Mouse (Mus musculus) forebrain, postnatal 0 days (tissue): ENCODE measurements at regions not wholly inside any gene's neighbourhood (a gene's known extent, or its start where the extent isn't known, plus 50 kb on each side); places are given as distances from the start of the nearest gene placed in this dataset.
A peak's percentile ranks its signal among the peaks of the same experiment; 100 is the strongest.

Experiments
- ATAC-seq: fragments of 200-750 bp; cut with Nextera tagmentation; 2 replicates; pipeline ENCODE4 v1.8.0; 2017; ENCODE audit warnings: mild to moderate bottlenecking, moderate library complexity
- DNase-seq: peaks from one replicate; pipeline ENCODE4 v3.0.0-alpha.2; 2015
- H3K27ac ChIP-seq: fragments of 300-500 bp; sonication (generic); 2 replicates; pipeline ENCODE4 v1.5.1; 2014; ENCODE audit warnings: low read depth, mild to moderate bottlenecking, antibody characterized with exemption, low read length, moderate library complexity, mixed read lengths
- H3K27me3 ChIP-seq: fragments of 300-500 bp; sonication (generic); 2 replicates; pipeline ENCODE4 v1.6.1; 2014; ENCODE audit warnings: mild to moderate bottlenecking, low read length, mixed read lengths; ENCODE audit not compliant: insufficient read depth
- H3K36me3 ChIP-seq: fragments of 300-500 bp; sonication (generic); 2 replicates; pipeline ENCODE4 v1.6.1; 2014; ENCODE audit warnings: mild to moderate bottlenecking, moderate library complexity; ENCODE audit not compliant: insufficient read depth
- H3K4me1 ChIP-seq: fragments of 300-500 bp; sonication (generic); 2 replicates; pipeline ENCODE4 v1.6.1; 2014; ENCODE audit warnings: antibody characterized with exemption; ENCODE audit not compliant: insufficient read depth
- H3K4me2 ChIP-seq: fragments of 300-500 bp; sonication (generic); 2 replicates; pipeline ENCODE4 v1.6.1; 2014; ENCODE audit warnings: low read depth, mild to moderate bottlenecking, moderate library complexity
- H3K4me3 ChIP-seq: fragments of 300-500 bp; sonication (generic); 2 replicates; pipeline ENCODE4 v1.5.1; 2014; ENCODE audit warnings: low read depth, low read length, mixed read lengths
- H3K9ac ChIP-seq: fragments of 300-500 bp; sonication (generic); 2 replicates; pipeline ENCODE4 v1.6.1; 2014; ENCODE audit warnings: mild to moderate bottlenecking
- H3K9me3 ChIP-seq: fragments of 300-500 bp; sonication (generic); 2 replicates; pipeline ENCODE4 v1.6.1; 2016; ENCODE audit warnings: low read length
- CTCF ChIP-seq: sonication (generic); IDR thresholded peaks from 2 replicates; pipeline ENCODE4 v1.5.1; 2016; ENCODE audit warnings: antibody characterized with exemption, control low read depth, low read depth
- WGBS: fragments of 180-500 bp; shearing (Covaris S2); extraction: QIAGEN DNeasy Blood & Tissue Kit; methylation state at CpG from one replicate; pipeline ENCODE4 v1.1.7; 2014; 5-methylcytosine and 5-hydroxymethylcytosine counted together

GRCm38 (mm10) chr4:125439856-125440255 lies 50.6 kb upstream of the Grik3 start:
- ATAC-seq = no peak
- Histone ChIP-seq H3K4me2 (no peak overlapping the region), H3K27ac (no peak overlapping the region), H3K9me3 (no peaks in the 10 kb centered on the region), H3K4me1 (no peaks in the 10 kb centered on the region), H3K36me3 (no peaks in the 10 kb centered on the region), H3K4me3 (no peak overlapping the region), H3K27me3 (no peaks in the 10 kb centered on the region), H3K9ac (no peak overlapping the region)
- TF ChIP-seq CTCF = no peak
- WGBS = 31% methylated on average over 9 of the region's 9 CpGs
- no peak for DNase-seq

DNA sequence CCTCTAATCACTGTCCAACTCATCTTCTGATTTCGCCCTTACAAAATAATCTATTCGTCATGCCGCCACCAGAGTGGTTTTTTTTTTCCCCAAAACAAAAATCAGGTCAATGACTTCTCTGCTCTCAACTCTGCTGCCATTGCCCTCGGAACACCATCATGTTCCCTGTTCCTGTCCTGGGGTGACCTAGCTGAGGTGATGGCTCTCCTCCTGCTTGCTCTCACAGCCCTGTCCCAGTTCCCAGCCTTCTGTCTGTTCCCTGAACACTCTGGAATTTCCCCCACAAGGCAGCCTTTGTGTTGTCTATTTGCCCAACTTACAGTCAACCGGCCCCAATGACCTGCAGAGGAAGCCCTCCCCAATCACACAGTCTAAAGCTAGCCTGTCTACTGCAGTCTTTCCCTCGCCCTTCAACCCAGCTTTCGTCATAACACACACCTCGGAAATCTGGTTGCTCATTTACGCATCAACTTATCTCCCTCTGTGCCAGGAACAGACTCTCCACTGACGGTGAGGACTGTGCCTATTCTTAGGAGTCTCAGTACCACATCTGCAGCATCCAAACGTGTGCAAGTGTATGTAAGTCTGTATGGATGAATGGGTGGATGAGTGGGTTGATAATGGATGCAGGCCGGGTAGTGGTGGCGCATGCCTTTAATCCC lies 53.2 kb upstream of the Grik3 start:
- ATAC-seq (no peak), DNase-seq (no peak)
- no peak overlapping the region for H3K4me3 ChIP-seq
- no peaks in the 10 kb centered on the region for H3K4me1 ChIP-seq
- no peaks in the 10 kb centered on the region for H3K36me3 ChIP-seq
- H3K27ac ChIP-seq = no peak overlapping the region
- no peak overlapping the region for H3K4me2 ChIP-seq
- no peak overlapping the region for H3K9ac ChIP-seq
- 82% methylated on average over 13 of the region's 13 CpGs for WGBS
- no peaks in the 10 kb centered on the region for H3K27me3 ChIP-seq
- no peak for TF ChIP-seq CTCF
- H3K9me3 ChIP-seq = no peaks in the 10 kb centered on the region

GRCm38 (mm10) chr4:125433511-125433910 lies 57.0 kb upstream of the Grik3 start:
- Histone ChIP-seq H3K27me3 (no peaks in the 10 kb centered on the region), H3K4me2 (no peak overlapping the region), H3K9me3 (no peaks in the 10 kb centered on the region), H3K36me3 (no peaks in the 10 kb centered on the region), H3K4me1 (no peaks in the 10 kb centered on the region), H3K9ac (no peak overlapping the region), H3K27ac (no peak overlapping the region), H3K4me3 (no peak overlapping the region)
- ATAC-seq (no peak), DNase-seq (no peak)
- 25% methylated on average over 3 of the region's 3 CpGs for WGBS
- no peak for TF ChIP-seq CTCF

DNA sequence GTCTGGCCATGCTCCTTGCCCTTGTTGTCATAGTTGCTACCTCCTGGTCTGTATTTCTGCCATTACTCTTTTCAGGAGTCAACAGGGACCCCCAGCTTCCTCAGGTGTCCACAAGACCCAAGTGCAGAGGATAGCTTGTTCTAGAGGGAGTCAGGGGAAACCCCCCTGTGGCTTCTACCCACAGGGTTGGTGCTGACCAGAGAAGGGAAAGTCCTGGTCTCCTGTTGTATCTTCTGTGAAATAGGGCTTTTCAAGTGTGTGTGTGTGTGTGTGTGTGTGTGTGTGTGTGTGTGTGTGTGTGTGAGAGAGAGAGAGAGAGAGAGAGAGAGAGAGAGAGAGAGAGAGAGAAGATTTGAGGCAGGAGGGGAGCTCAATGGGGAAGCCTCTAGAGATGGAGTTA lies 58.9 kb upstream of the Grik3 start:
- DNase-seq = no peak
- Histone ChIP-seq H3K4me2 (no peak overlapping the region), H3K27ac (no peak overlapping the region), H3K9me3 (no peaks in the 10 kb centered on the region), H3K36me3 (no peaks in the 10 kb centered on the region), H3K27me3 (no peaks in the 10 kb centered on the region), H3K4me1 (no peaks in the 10 kb centered on the region), H3K9ac (no peak overlapping the region), H3K4me3 (no peak overlapping the region)
- no peak for TF ChIP-seq CTCF
- no peak for ATAC-seq

GRCm38 (mm10) chr4:125430845-125431244 lies 59.7 kb upstream of the Grik3 start:
- H3K27me3 ChIP-seq = no peaks in the 10 kb centered on the region
- H3K36me3 ChIP-seq = no peaks in the 10 kb centered on the region
- no peaks in the 10 kb centered on the region for H3K4me1 ChIP-seq
- no peak overlapping the region for H3K27ac ChIP-seq
- 60% methylated on average over 4 of the region's 4 CpGs for WGBS
- no peak overlapping the region for H3K4me3 ChIP-seq
- TF ChIP-seq CTCF = no peak
- no peaks in the 10 kb centered on the region for H3K9me3 ChIP-seq
- no peak overlapping the region for H3K4me2 ChIP-seq
- ATAC-seq (peak; percentile 34; the same call in 1 of the 2 replicates), DNase-seq (no peak)
- H3K9ac ChIP-seq = no peak overlapping the region

- DNase-seq (peak; percentile 52), ATAC-seq (peak; percentile 38)
- 71% methylated on average over 14 of the region's 14 CpGs for WGBS
- Histone ChIP-seq H3K36me3 (no peaks in the 10 kb centered on the region), H3K9me3 (no peaks in the 10 kb centered on the region), H3K4me1 (no peaks in the 10 kb centered on the region), H3K4me2 (no peak overlapping the region), H3K9ac (no peak overlapping the region), H3K27me3 (peaks cover 4% of the 10 kb centered on the region; the same call in 1 of the 2 replicates), H3K27ac (no peak overlapping the region), H3K4me3 (no peak overlapping the region)
- TF ChIP-seq CTCF = no peak
These were observed 61.8 kb upstream of the Grik3 start for GRCm38 (mm10) chr4:125428736-125429135.

GRCm38 (mm10) chr4:125420561-125421241 lies 69.8 kb upstream of the Grik3 start:
- Histone ChIP-seq H3K4me2 (no peak overlapping the region), H3K4me1 (no peaks in the 10 kb centered on the region), H3K9me3 (no peaks in the 10 kb centered on the region), H3K27me3 (peaks cover 4% of the 10 kb centered on the region; the same call in 1 of the 2 replicates), H3K27ac (no peak overlapping the region), H3K4me3 (no peak overlapping the region), H3K9ac (no peak overlapping the region), H3K36me3 (no peaks in the 10 kb centered on the region)
- no peak for TF ChIP-seq CTCF
- 51% methylated on average over 5 of the region's 5 CpGs for WGBS
- ATAC-seq (no peak), DNase-seq (no peak)
